Mouse (Mus musculus) cortical plate, adult 2 months (tissue): ENCODE results near the gene Klrk1.
"Not testable (repeated sequence)": the region's sequence is repeated elsewhere in the genome, so short reads cannot be mapped to it uniquely, and the experiment has no call there.

Source experiments
- CTCF ChIP-seq: fragments of 200-500 bp; IDR thresholded peaks from 2 replicates; pipeline ENCODE4 v1.5.1; 2011; ENCODE audit warnings: mild to moderate bottlenecking, control low read depth, low read length; ENCODE audit not compliant: insufficient read depth; ENCODE audit errors: extremely low read depth
- POLR2A ChIP-seq: fragments of 200-500 bp; IDR thresholded peaks from 2 replicates; pipeline ENCODE4 v1.6.1; 2011; ENCODE audit warnings: mild to moderate bottlenecking, low read length, control low read depth; ENCODE audit not compliant: insufficient read depth; ENCODE audit errors: extremely low read depth

DNA sequence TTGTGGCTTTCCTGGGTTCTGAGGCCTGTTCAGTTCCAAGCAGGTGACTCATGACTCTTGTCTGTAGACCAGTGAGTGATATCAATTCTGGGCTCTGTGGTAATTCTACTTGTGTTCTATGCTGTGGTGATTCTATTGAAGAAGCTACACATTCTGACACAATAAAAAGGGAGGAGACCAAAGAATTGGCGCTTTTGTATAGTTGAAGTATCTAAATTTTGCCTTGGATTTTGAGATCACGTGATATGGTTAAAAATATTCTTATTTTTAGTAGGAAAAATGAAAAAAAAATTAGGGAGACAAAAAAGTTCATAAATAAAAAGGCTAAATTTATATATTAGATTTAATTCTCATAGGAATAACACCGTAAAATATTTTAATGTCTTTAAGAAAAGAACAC lies 19.6 kb upstream of the Klrk1 start, which contains the start of gene Klrc3:
- not testable (repeated sequence) for TF ChIP-seq CTCF, POLR2A
